Mouse (Mus musculus): ENCODE measurements around the gene Galnt14. TPM values are rescaled to one million over a fixed set of nuclear protein-coding genes. Genes with fewer than 3 reads are reported as not detected.

Galnt14 gene
- total RNA-seq, 2 experiments from 2014 or later: not detected

DNA sequence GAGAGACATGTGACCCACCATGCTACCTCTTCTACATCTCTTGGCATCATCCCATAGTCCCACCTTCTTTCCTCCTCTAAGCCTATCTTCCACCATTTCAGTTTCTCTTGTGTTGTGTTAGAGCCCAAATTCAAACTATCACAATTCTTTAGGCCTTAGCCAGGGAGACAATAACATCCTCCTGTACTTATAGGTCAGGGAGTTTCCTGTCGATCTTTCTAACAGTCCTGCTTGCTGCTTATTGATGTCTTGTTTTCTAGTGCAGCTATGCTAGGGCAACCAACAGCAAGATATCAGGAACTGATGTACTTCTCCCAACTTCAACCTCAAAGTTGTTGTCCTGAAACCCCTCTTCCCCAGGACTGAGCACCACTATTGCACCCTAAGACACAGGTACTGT lies 195.4 kb downstream of the Galnt14 start:
- ATAC-seq (replicated peaks; ENCODE audit: poor library complexity): no peak

DNA sequence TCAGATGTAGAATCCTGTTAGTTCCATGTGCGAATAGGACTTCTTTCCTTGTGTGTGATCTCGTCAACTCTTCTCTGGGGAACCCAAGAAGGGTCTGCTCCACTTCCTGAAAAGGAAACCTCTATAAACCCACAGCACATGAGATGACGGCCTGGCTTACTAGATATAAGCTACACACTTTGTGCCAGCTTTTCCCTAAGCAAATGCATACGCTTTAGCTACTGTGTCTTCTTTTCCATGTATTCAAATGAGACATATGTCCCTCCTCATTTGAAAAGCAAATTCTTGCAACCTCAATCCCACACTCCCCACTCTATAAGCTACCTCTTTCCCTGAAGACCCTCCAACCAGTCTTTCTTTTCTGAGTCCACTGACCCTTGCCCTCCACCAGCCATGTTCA lies 196.0 kb downstream of the Galnt14 start:
- no peak for ATAC-seq (replicated peaks; ENCODE audit: poor library complexity)

DNA sequence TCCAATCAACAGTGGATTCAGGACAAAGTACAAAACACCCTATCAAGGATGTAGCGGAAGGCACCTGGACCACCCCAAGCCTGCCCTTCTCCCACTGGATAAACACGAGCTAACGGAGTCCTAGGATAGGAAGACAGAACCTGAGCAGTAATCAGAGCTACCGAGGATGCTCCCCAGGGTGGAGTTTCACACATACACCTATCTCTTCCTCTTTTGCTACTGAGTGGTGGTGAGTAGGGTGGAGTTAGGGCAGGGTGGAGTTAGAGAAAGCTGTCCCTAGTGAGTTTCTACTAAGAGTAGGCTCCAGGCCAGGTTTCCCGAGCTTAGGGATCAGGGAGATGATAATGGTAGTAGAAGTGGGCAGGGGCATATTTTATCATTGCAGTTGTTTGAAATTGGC lies 197.4 kb downstream of the Galnt14 start:
- ATAC-seq (replicated peaks; ENCODE audit: poor library complexity): no peak

DNA sequence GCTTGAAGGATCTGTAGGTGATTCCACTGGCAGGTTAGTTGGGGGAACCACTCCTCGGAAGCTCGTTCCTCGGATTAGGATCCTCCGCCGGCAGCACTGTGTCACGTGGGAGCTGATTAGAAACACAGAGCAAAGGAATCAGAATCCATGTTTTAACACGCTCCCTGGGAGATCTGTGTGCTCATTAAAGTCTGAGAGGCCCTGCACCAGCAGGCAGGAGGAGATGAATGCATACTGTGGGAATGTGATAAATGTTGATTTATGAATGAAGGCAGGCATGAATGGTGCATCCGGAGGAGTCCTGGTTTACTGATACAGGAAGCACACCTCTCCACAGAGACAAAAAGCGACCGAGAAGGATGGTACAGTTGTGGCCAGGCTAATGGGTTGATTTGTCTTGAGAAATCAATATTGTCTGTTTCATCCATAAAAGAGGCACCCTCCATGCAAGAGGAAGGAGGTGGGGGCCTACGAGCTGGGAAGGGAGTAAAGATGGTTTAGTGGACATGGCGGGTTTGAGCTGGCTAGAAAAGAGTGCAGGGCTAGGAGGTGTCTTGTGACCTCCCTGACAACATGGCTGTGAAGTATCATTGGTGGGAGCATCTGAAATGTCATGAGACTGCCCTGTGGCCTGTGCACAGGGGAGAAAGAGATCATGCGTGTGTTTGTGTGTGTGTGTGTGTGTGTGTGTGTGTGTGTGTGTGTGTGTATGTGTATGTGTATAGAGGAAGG lies 202.3 kb downstream of the Galnt14 start:
- ATAC-seq (replicated peaks; ENCODE audit: poor library complexity): no peak

DNA sequence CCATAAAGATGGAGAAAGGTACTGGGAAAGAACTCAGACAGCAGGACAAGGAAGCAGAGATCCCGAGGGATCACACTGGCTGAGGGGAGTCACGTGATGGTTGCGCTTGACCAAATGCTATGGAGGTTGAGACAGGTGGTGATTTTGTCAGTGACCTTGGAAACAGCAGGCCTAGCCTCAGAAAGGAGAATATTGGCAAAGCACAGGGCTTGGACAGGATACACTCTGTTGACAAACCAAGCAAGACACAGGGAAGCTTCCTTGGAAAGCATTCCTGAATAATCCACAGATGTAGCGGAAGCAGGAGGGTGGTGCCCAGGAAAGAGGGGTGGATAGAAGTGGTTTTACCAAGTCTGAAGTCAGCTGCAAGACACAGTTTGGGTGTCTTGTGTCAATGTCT lies 206.1 kb downstream of the Galnt14 start:
- ATAC-seq (replicated peaks; ENCODE audit: poor library complexity): no peak

DNA sequence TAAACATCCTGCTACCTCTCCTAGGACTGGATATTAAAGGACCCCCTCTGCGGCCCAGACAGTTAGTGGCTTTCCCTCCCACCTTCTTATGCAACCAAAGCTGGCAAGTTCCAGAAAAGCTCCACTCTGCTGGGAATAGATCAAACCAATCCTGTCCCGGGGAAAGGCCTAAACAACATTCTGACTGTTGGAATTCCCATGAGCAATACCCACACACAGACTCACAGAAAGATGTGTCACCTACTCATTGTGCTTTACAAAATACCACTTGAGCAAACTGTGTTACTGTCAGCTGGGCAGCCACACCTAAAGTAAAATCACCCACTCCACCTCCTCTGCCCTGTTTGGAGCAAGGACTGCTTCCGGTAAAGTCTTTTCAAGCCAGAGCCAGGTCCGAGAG lies 207.6 kb downstream of the Galnt14 start:
- no peak for ATAC-seq (replicated peaks; ENCODE audit: poor library complexity)

DNA sequence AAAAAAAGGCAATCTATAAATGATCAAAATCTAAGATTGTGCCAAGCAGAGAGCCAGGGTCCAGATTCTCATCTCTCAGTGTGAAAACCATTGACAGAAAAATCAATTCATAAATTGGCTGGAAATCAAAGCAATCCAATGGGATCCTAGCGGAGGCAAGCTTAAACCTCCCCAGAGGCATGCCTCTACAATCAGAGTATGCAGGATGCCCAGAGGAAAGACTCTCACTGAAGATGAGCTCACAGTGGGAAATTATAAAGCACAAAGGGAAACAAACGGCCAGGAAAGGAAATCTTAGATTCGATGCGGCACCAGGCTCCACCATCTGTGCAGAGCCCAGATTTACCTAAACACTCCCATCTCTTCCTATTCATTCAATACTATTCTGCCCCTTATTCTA lies 220.7 kb downstream of the Galnt14 start:
- ATAC-seq (replicated peaks; ENCODE audit: poor library complexity): no peak

DNA sequence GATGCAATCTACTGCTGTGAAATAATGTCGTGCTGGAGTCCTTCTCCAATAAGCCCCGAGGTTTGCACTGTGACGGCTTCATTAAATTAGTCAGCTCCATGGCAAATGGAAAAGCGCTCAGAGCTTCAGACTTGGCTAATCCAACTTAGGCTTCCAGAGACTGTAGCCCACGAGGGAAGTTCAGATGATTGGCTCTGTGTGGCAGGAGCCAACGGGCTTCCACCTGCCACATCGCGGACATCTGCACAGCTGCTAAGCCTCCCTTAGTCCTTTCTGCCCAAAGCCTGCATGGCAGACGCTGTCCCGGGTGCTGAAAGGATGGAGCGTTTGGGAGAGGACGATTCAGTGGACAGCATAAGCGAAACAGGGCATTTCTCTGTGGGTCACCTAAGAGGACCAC lies 222.5 kb downstream of the Galnt14 start:
- ATAC-seq (replicated peaks; ENCODE audit: poor library complexity): peak; percentile 68

DNA sequence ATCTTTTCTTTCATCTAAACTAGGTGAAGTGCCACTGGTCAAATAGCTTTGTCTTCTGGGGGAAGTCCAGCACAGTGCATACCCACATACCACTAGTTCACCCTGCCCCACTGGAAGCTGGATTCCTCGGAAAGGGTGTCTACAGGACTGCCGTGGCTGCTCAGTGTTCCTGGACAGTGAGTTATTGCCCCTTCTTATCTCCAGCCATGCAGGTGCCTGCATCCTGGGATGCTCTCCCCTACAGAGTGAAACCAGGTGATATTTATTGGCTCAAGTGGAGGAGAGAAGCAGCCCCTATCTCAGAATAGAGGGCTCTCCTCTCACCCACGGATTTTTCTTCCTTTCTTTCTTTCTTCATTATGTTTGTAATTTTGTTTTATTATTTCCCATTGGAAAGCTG lies 222.9 kb downstream of the Galnt14 start:
- ATAC-seq (replicated peaks; ENCODE audit: poor library complexity): no peak

DNA sequence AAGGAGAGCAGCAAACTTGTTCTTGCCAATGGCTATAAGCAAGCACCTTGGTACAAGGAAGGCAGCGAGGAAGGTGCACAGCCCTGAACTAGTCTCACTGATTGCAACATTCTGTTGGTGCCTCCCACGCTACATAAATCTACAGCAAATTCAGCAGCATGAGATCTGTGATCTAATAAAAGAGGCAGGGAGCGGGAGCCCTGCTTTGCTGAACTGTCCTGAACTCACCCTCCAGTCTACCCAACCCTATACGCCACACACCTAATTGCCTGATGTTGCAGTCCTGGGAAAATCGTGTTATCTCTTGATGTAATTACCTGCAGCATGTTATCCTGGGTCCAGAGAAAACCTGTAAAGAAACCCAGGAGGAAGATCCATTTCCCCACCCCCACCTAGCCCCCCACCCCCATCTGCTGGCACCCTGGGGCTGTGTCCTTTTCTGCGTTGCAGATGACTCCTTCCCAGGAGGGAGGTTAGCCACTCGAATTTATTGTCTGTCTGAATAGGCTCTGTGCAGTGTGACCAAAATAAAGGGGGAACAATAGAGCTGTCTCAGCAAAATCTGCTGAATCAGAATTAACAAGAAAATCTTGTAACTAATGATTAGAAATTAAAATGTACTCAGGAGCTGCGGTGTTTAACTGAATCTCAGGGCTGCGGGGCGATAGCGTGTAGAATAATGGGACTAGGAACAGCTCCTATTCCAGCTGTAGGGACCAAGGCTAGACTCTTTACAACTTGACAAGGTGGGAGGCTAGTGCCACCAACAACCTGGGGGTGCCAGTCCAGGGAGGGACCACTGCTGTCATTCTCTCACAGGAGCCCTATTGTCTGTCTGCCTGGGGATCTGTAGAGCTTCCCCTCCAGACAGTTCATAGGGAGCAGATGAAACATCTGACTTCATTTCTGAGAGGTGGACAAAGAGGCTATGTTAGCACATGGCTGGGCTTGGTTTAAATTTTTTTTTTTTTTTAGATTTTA lies 232.9 kb downstream of the Galnt14 start:
- no peak for ATAC-seq (replicated peaks; ENCODE audit: poor library complexity)

DNA sequence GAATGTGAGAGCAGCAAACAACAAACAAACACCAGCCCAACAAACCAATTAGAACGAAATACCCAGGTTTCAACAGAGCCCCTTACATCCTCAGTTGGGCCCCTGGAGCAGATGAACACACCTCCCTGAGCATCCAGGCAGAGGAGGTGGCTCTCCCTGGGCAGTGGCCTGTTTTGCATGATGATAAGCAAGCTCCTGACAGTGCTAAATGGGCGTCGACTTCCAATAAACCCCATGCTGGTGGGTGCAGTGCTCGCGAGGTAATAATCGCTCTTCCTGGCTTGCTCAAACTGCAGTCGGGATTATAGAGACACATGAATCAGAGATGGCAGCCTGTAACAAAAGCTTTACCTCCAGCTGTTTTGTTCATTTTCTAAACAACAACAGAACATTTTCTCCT lies 235.9 kb downstream of the Galnt14 start:
- ATAC-seq (replicated peaks; ENCODE audit: poor library complexity): no peak

DNA sequence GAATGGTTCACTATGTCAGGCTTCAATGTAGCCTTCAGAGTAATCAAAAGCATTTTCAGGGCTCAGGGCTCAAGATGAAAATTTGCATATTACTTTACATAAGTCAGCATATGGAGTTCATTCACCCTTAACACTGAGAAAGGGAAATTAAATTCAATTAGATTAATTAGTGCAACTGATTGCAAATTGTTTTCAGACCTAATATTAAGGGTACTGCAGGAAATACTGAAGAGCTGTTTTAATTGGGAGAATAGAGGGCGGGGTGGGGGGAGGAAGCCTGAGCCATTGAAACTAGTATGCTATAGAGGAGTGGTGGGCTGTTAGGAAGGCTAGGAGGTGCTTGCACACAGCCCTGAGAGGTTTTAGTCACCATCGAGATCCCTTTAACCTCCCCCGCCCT lies 237.2 kb downstream of the Galnt14 start:
- ATAC-seq (replicated peaks; ENCODE audit: poor library complexity): no peak

DNA sequence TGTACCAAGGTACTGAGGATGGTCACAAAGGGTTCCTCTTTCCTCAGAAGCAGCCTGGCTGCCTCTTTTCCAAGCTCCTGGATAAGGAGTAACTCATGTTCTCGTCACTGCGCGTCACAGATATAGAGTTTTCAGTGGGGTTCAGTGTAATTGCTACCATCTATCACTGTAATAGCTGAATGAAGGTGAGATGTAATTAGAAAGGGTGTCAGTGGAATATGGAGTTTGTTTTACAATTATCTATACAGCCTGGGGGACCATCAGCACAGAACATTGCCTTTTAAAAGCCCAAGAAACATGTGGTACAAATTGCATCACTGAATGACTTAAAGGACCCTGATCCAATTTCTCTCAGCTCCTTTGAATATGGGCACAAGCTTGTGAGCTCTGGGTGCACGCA lies 249.4 kb downstream of the Galnt14 start:
- no peak for ATAC-seq (replicated peaks; ENCODE audit: poor library complexity)

DNA sequence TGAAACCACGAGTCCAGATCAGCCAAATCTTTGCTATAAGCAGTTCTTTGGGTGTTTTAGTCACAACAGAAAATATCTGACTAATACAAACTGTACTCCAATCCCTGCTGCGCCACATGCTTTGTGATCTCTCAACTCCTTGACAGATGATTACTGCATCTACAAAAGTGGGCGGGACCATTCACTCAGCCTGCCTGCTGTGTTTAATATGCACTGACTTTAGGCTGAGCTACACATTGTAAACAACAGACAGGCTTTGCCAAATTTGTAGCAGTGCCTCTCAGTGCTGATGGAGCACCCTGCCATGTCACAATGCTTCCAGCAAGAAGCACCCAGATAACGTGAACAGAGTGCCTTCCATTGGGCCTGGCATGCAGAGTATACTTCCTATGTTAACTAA lies 251.5 kb downstream of the Galnt14 start:
- ATAC-seq (replicated peaks; ENCODE audit: poor library complexity): no peak

DNA sequence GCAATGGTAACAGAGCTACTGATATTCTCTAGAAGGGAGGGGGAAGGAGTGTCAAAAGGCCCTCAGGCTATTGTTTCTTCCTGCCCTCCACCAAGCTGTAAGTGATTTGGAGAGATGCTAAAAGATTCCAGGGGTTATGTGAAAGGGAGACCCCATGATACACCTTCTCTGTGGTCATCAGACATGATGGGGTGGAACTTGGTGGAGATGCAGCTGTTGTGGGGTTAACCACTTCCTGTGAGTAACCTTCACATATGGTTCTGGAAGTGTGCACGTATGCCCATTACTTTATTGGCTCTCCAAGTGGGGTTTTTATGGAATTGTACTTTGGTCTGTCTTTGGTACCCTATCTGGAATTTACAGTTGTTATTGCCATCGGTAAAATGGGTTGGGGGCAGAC lies 253.7 kb downstream of the Galnt14 start:
- ATAC-seq (replicated peaks; ENCODE audit: poor library complexity): no peak; the same call in 1 of the 2 replicates

DNA sequence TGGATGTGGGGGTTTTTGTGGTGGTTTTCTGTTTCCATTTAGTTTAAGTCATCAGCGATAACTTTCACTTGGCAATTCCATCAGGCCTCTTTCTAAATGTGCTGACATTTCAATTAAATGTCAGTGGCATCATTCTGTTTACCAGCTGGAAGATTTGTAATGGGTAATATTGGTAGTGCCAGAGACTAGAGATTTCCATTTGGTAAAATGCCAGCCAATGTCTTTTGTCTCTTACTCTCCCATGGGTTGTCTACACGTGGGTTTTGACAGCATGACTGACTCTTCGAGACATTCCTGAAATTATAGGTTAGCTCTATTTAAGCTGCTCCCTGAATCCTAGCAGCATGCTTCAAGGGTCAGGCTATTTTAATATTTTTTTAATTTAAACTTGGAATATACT lies 256.6 kb downstream of the Galnt14 start:
- ATAC-seq (replicated peaks; ENCODE audit: poor library complexity): no peak

DNA sequence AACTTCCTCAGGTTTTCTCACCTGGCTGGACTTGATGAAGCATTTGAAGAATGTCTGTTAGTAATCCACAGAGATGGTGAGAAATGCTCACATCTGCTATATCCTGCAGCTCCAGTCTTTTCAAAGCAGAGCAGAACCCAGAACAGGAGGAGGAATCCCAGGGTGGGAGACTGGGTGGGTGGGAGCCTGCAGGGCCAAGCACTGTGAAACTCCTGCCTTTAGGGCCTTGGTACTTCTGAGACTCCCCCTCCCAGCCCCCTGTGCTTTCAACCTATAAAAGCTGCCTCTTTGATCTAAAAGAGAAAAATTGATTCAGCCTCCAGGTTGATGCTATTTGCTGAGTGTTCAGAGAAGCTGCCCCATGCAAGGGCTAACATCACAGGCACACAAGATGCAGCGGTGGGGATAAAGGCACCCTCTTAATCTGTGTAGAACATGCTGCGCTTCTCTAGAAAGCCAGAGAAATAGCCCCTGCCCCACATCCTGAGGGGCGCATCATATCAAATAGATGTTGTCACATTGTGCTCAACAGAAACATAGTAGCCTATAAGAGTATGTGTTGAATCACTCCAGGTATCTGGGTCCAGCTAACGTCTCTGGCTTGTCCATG lies 258.0 kb downstream of the Galnt14 start:
- ATAC-seq (replicated peaks; ENCODE audit: poor library complexity): no peak

DNA sequence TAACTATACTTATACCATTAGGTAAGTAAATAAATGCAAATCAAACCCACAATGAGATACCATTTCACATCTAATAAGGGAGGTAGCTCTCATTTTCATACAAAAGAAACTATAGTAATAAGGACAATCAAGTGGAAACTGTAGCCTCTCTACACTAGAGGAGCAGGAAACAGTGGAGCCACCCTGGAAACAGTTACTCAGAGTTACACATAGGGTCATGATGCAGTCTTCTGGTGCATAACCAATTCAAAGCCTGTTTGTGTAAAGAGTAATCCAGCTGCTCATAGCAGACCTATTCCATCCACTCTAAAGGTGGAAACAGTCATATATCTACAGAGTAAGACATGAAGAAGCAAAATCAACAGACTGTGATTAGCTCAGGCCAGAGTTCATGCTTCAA lies 261.1 kb downstream of the Galnt14 start:
- no peak for ATAC-seq (replicated peaks; ENCODE audit: poor library complexity)

Data from megakaryocyte progenitor cell, adult 5-6 weeks (primary cell).